Mouse (Mus musculus): ENCODE results near the gene Pigk. TPM values are rescaled to one million over a fixed set of nuclear protein-coding genes. Genes with fewer than 3 reads are reported as not detected.

Gene Pigk
- polyA plus RNA-seq, 1 experiment from 2014 or later: 31.9 TPM

- H3K36me3 ChIP-seq (replicated peaks): no peaks in the 10 kb centered on the region
- no peaks in the 10 kb centered on the region for H3K9me3 ChIP-seq
- 77% methylated on average over 6 of the region's 6 CpGs for WGBS
- DNase-seq (ENCODE audit: extremely low spot score, low spot score): no peak
- H3K27me3 ChIP-seq (ENCODE audit: poor library complexity, severe bottlenecking): no peaks in the 10 kb centered on the region
- H3K4me1 ChIP-seq: peaks cover 11% of the 10 kb centered on the region
- H3K4me3 ChIP-seq: no peak overlapping the region
- H3K27ac ChIP-seq: no peak overlapping the region
Observed at GRCm38 (mm10) chr3:152872596-152872995, 158.7 kb downstream of the Pigk start.

- Histone ChIP-seq H3K27ac (no peak overlapping the region), H3K4me3 (no peak overlapping the region), H3K9me3 (no peaks in the 10 kb centered on the region), H3K36me3 (replicated peaks) (no peaks in the 10 kb centered on the region), H3K27me3 (ENCODE audit: poor library complexity, severe bottlenecking) (no peaks in the 10 kb centered on the region), H3K4me1 (peaks cover 11% of the 10 kb centered on the region)
- WGBS: 89% methylated on average over 17 of the region's 17 CpGs
- DNase-seq (ENCODE audit: extremely low spot score, low spot score): no peak
Observed at GRCm38 (mm10) chr3:152874431-152875355, 160.8 kb downstream of the Pigk start.

- H3K4me1 ChIP-seq: peaks cover 15% of the 10 kb centered on the region
- DNase-seq (ENCODE audit: extremely low spot score, low spot score): no peak
- no peaks in the 10 kb centered on the region for H3K27me3 ChIP-seq (ENCODE audit: poor library complexity, severe bottlenecking)
- H3K36me3 ChIP-seq (replicated peaks): no peaks in the 10 kb centered on the region
- H3K9me3 ChIP-seq: no peaks in the 10 kb centered on the region
- H3K4me3 ChIP-seq: no peak overlapping the region
- WGBS: 87% methylated on average over 6 of the region's 6 CpGs
- H3K27ac ChIP-seq: no peak overlapping the region
Observed at GRCm38 (mm10) chr3:152875723-152876290, 161.9 kb downstream of the Pigk start.

- Histone ChIP-seq H3K4me3 (no peak overlapping the region), H3K36me3 (replicated peaks) (no peaks in the 10 kb centered on the region), H3K27ac (no peak overlapping the region), H3K9me3 (no peaks in the 10 kb centered on the region), H3K4me1 (peaks cover 20% of the 10 kb centered on the region), H3K27me3 (ENCODE audit: poor library complexity, severe bottlenecking) (no peaks in the 10 kb centered on the region; the same call in 1 of the 2 replicates)
- DNase-seq (ENCODE audit: extremely low spot score, low spot score): no peak
- WGBS: 73% methylated on average over 15 of the region's 15 CpGs
Observed at GRCm38 (mm10) chr3:152880121-152880835, 166.4 kb downstream of the Pigk start.

GRCm38 (mm10) chr3:152881706-152882105, 167.8 kb downstream of the Pigk start:
- Histone ChIP-seq H3K27ac (no peak overlapping the region), H3K27me3 (ENCODE audit: poor library complexity, severe bottlenecking) (no peaks in the 10 kb centered on the region; the same call in 1 of the 2 replicates), H3K4me1 (peaks cover 20% of the 10 kb centered on the region), H3K36me3 (replicated peaks) (no peaks in the 10 kb centered on the region), H3K9me3 (no peaks in the 10 kb centered on the region), H3K4me3 (no peak overlapping the region)
- DNase-seq (ENCODE audit: extremely low spot score, low spot score): no peak
- 86% methylated on average over 4 of the region's 4 CpGs for WGBS

GRCm38 (mm10) chr3:152883556-152883955, 169.7 kb downstream of the Pigk start:
- H3K9me3 ChIP-seq: no peaks in the 10 kb centered on the region
- H3K36me3 ChIP-seq (replicated peaks): no peaks in the 10 kb centered on the region
- WGBS: 79% methylated on average over 3 of the region's 3 CpGs
- no peak for DNase-seq (ENCODE audit: extremely low spot score, low spot score)
- no peak overlapping the region for H3K4me3 ChIP-seq
- H3K27ac ChIP-seq: no peak overlapping the region
- peaks cover 20% of the 10 kb centered on the region for H3K4me1 ChIP-seq
- H3K27me3 ChIP-seq (ENCODE audit: poor library complexity, severe bottlenecking): no peaks in the 10 kb centered on the region; the same call in 1 of the 2 replicates

- no peaks in the 10 kb centered on the region; the same call in 1 of the 2 replicates for H3K27me3 ChIP-seq (ENCODE audit: poor library complexity, severe bottlenecking)
- no peaks in the 10 kb centered on the region for H3K9me3 ChIP-seq
- H3K4me1 ChIP-seq: peaks cover 16% of the 10 kb centered on the region
- no peak for DNase-seq (ENCODE audit: extremely low spot score, low spot score)
- H3K36me3 ChIP-seq (replicated peaks): no peaks in the 10 kb centered on the region
- no peak overlapping the region for H3K27ac ChIP-seq
- no peak overlapping the region for H3K4me3 ChIP-seq
Observed at GRCm38 (mm10) chr3:152886749-152887148, 172.8 kb downstream of the Pigk start.

- Histone ChIP-seq H3K27ac (no peak overlapping the region), H3K9me3 (no peaks in the 10 kb centered on the region), H3K36me3 (replicated peaks) (no peaks in the 10 kb centered on the region), H3K27me3 (ENCODE audit: poor library complexity, severe bottlenecking) (no peaks in the 10 kb centered on the region), H3K4me1 (peaks cover 16% of the 10 kb centered on the region), H3K4me3 (no peak overlapping the region)
- DNase-seq (ENCODE audit: extremely low spot score, low spot score): no peak
- 77% methylated on average over 7 of the region's 7 CpGs for WGBS
Observed at GRCm38 (mm10) chr3:152888116-152888515, 174.2 kb downstream of the Pigk start.

GRCm38 (mm10) chr3:152894935-152895334, 181.0 kb downstream of the Pigk start:
- no peak for DNase-seq (ENCODE audit: extremely low spot score, low spot score)
- H3K4me3 ChIP-seq: no peak overlapping the region
- no peaks in the 10 kb centered on the region for H3K9me3 ChIP-seq
- H3K4me1 ChIP-seq: no peaks in the 10 kb centered on the region
- WGBS: 67% methylated on average over 4 of the region's 4 CpGs
- no peak overlapping the region for H3K27ac ChIP-seq
- no peaks in the 10 kb centered on the region for H3K36me3 ChIP-seq (replicated peaks)
- no peaks in the 10 kb centered on the region for H3K27me3 ChIP-seq (ENCODE audit: poor library complexity, severe bottlenecking)

GRCm38 (mm10) chr3:152896111-152896510, 182.2 kb downstream of the Pigk start:
- H3K4me1 ChIP-seq: no peaks in the 10 kb centered on the region
- no peak overlapping the region for H3K4me3 ChIP-seq
- 74% methylated on average over 3 of the region's 3 CpGs for WGBS
- no peak for DNase-seq (ENCODE audit: extremely low spot score, low spot score)
- no peaks in the 10 kb centered on the region for H3K9me3 ChIP-seq
- no peak overlapping the region for H3K27ac ChIP-seq
- no peaks in the 10 kb centered on the region for H3K27me3 ChIP-seq (ENCODE audit: poor library complexity, severe bottlenecking)
- H3K36me3 ChIP-seq (replicated peaks): no peaks in the 10 kb centered on the region

GRCm38 (mm10) chr3:152897196-152897595, 183.3 kb downstream of the Pigk start:
- H3K27ac ChIP-seq: no peak overlapping the region
- no peaks in the 10 kb centered on the region for H3K9me3 ChIP-seq
- H3K4me3 ChIP-seq: no peak overlapping the region
- no peaks in the 10 kb centered on the region for H3K36me3 ChIP-seq (replicated peaks)
- no peak for DNase-seq (ENCODE audit: extremely low spot score, low spot score)
- H3K27me3 ChIP-seq (ENCODE audit: poor library complexity, severe bottlenecking): no peaks in the 10 kb centered on the region
- 85% methylated on average over 5 of the region's 5 CpGs for WGBS
- H3K4me1 ChIP-seq: no peaks in the 10 kb centered on the region

GRCm38 (mm10) chr3:152898906-152899305, 185.0 kb downstream of the Pigk start:
- H3K27me3 ChIP-seq (ENCODE audit: poor library complexity, severe bottlenecking): no peaks in the 10 kb centered on the region
- no peaks in the 10 kb centered on the region for H3K9me3 ChIP-seq
- H3K27ac ChIP-seq: no peak overlapping the region
- H3K36me3 ChIP-seq (replicated peaks): no peaks in the 10 kb centered on the region
- H3K4me1 ChIP-seq: no peaks in the 10 kb centered on the region
- no peak overlapping the region for H3K4me3 ChIP-seq
- WGBS: 93% methylated on average over 9 of the region's 9 CpGs
- DNase-seq (ENCODE audit: extremely low spot score, low spot score): no peak

GRCm38 (mm10) chr3:152905026-152905425, 191.1 kb downstream of the Pigk start:
- no peaks in the 10 kb centered on the region for H3K36me3 ChIP-seq (replicated peaks)
- no peak overlapping the region for H3K4me3 ChIP-seq
- 91% methylated on average over 10 of the region's 10 CpGs for WGBS
- H3K4me1 ChIP-seq: no peaks in the 10 kb centered on the region
- no peaks in the 10 kb centered on the region for H3K27me3 ChIP-seq (ENCODE audit: poor library complexity, severe bottlenecking)
- H3K27ac ChIP-seq: no peak overlapping the region
- no peak for DNase-seq (ENCODE audit: extremely low spot score, low spot score)
- no peaks in the 10 kb centered on the region for H3K9me3 ChIP-seq
